Mouse (Mus musculus) olfactory bulb, adult 2 months (tissue): ENCODE measurements around the gene Inpp5f.

ENCODE experiments used
- CTCF ChIP-seq: fragments of 200-500 bp; IDR thresholded peaks from 2 replicates; pipeline ENCODE4 v1.5.1; 2012; ENCODE audit warnings: low read depth, mild to moderate bottlenecking, low read length, moderate library complexity; ENCODE audit not compliant: insufficient read depth
- POLR2A ChIP-seq: fragments of 200-500 bp; IDR thresholded peaks from 2 replicates; pipeline ENCODE4 v1.6.1; 2012; ENCODE audit warnings: mild to moderate bottlenecking, low read depth, low read length, moderate library complexity; ENCODE audit not compliant: insufficient read depth

DNA sequence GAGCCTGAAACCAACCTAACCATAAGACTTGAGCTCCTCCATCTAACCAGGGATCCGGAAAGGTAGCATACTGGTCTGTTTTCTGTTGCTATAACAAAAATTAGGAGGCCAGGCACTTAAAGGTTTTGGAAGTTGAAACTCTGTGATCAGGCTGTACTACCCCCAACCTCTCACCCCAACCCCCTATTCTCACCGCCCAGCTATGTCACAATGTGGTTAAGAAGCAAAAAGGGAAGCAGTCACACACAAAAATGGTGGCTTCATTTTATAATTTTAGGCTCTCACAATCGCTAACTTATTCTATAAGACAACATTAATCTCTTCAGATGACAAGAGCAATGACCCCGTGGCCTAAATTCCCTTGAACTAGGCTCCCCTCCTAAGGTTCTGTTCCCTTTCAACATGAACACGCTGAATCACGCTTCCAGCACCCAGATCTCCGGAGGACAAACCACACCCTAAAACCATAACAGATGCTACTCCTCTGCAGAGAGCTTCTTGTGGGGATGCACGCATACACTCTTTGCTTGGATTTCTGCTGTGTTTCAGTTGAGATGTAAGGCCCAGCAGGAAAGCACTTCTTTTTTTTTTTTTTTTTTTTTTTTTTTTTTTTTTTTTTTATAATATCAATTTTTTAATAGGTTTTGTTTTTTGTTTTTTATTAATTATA lies 41.0 kb upstream of the Inpp5f start:
- TF ChIP-seq CTCF (no peak), POLR2A (no peak)
